Mouse (Mus musculus): ENCODE results near the gene 4930562C15Rik. TPM values are rescaled to one million over a fixed set of nuclear protein-coding genes. Genes with fewer than 3 reads are reported as not detected.

The 4930562C15Rik gene
- polyA plus RNA-seq (2014; fragmentation: Nextera tagmentation; extraction: Ambion mirVana): 1.3 and 1.5 TPM in 2 replicates

- H3K27me3 ChIP-seq (ENCODE audit: control insufficient read depth, insufficient read depth, low read length): no peaks in the 10 kb centered on the region
- H3K36me3 ChIP-seq (ENCODE audit: control insufficient read depth, insufficient read depth, low read length): no peaks in the 10 kb centered on the region
- no peak within 1 kb of the TSS for H3K9ac ChIP-seq (replicated peaks; ENCODE audit: low read depth, low read length)
- ATAC-seq (ENCODE audit: insufficient number of reproducible peaks, insufficient read depth, low FRiP score, low read depth): no peak
- H3K4me1 ChIP-seq (ENCODE audit: control insufficient read depth, insufficient read depth, low read length): no peaks in the 10 kb centered on the region
- WGBS: 88% methylated on average over 3 of the region's 3 CpGs
- H3K27ac ChIP-seq (ENCODE audit: low read length): no peak within 1 kb of the TSS
- no peak within 1 kb of the TSS for H3K4me3 ChIP-seq (ENCODE audit: low read depth, low read length)
- no peaks in the 10 kb centered on the region for H3K9me3 ChIP-seq (ENCODE audit: control insufficient read depth, low read depth, low read length)
- no peak within 1 kb of the TSS for H3K4me2 ChIP-seq (replicated peaks; ENCODE audit: low read depth, low read length)
Observed at GRCm38 (mm10) chr16:4835191-4835590, at the start of gene 4930562C15Rik. Gene 4930562C15Rik (plus strand): TSS chr16:4835416.

- Histone ChIP-seq H3K27ac (ENCODE audit: low read length) (no peak overlapping the region), H3K4me3 (ENCODE audit: low read depth, low read length) (no peak overlapping the region), H3K36me3 (ENCODE audit: control insufficient read depth, insufficient read depth, low read length) (peaks cover 4% of the 10 kb centered on the region; the same call in 1 of the 2 replicates), H3K9me3 (ENCODE audit: control insufficient read depth, low read depth, low read length) (no peaks in the 10 kb centered on the region), H3K9ac (replicated peaks; ENCODE audit: low read depth, low read length) (no peak overlapping the region), H3K4me1 (ENCODE audit: control insufficient read depth, insufficient read depth, low read length) (peaks cover 36% of the 10 kb centered on the region), H3K27me3 (ENCODE audit: control insufficient read depth, insufficient read depth, low read length) (no peaks in the 10 kb centered on the region), H3K4me2 (replicated peaks; ENCODE audit: low read depth, low read length) (no peak overlapping the region)
- ATAC-seq (ENCODE audit: insufficient number of reproducible peaks, insufficient read depth, low FRiP score, low read depth): no peak
- WGBS: 64% methylated on average over 4 of the region's 4 CpGs
Observed at GRCm38 (mm10) chr16:4785706-4786105, 49.5 kb upstream of the 4930562C15Rik start.

DNA sequence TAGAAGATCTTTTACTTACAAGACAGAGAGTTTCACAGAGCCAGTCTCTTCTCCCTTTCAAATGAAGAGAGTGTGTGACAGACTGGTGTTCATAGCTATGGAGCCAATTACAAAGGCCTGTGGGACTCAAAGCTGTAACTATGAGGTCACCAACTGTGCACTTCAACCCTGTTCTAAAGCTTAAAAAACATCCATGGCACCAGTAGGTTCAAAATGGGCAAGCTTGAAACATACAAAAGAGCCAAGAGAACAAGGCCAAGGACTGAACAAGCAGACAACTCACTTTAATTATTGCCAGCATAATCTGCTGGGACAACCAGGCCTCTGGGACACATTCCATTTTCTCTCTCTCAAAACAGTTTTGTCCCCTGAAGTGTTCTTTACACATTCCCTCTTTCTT, 47.0 kb upstream of the 4930562C15Rik start:
- ATAC-seq (ENCODE audit: insufficient number of reproducible peaks, insufficient read depth, low FRiP score, low read depth): no peak
- Histone ChIP-seq H3K36me3 (ENCODE audit: control insufficient read depth, insufficient read depth, low read length) (peaks cover 2% of the 10 kb centered on the region; the same call in 1 of the 2 replicates), H3K9ac (replicated peaks; ENCODE audit: low read depth, low read length) (0 out of 2 replicates have a peak overlapping the region, but pooled peaks have one; percentile 28), H3K4me1 (ENCODE audit: control insufficient read depth, insufficient read depth, low read length) (peaks cover 33% of the 10 kb centered on the region), H3K4me2 (replicated peaks; ENCODE audit: low read depth, low read length) (peak overlapping the region; percentile 88; the same call in 1 of the 2 replicates), H3K4me3 (ENCODE audit: low read depth, low read length) (no peak overlapping the region), H3K27me3 (ENCODE audit: control insufficient read depth, insufficient read depth, low read length) (no peaks in the 10 kb centered on the region), H3K27ac (ENCODE audit: low read length) (no peak overlapping the region), H3K9me3 (ENCODE audit: control insufficient read depth, low read depth, low read length) (no peaks in the 10 kb centered on the region)

DNA sequence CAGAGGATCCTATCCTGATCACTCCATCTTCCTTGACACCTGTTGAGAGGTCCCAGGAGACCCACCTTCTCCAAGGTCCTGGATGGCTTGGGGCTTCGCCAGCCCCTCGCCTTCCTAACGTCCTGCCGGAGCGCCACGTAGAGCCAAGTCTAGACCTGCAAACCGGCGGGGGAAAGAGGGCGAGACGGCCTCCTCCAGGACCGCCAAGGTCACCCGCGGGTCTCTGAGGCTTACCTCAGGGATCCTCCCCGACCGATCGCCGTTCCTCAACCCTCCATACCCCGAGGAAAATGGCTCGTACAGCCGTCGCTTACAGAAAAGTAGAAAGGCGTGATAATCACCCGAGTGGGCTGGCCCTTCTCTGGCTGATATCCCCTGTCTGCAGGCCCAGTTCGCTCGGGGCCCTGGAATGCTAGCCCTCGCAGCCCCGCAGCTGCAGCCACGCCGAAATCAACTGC, 45.9 kb upstream of the 4930562C15Rik start:
- peak overlapping the region; percentile 98 for H3K27ac ChIP-seq (ENCODE audit: low read length)
- peaks cover 27% of the 10 kb centered on the region for H3K4me1 ChIP-seq (ENCODE audit: control insufficient read depth, insufficient read depth, low read length)
- peak; percentile 40 for ATAC-seq (ENCODE audit: insufficient number of reproducible peaks, insufficient read depth, low FRiP score, low read depth)
- H3K4me2 ChIP-seq (replicated peaks; ENCODE audit: low read depth, low read length): peak overlapping the region; percentile 88
- no peaks in the 10 kb centered on the region for H3K36me3 ChIP-seq (ENCODE audit: control insufficient read depth, insufficient read depth, low read length)
- no peaks in the 10 kb centered on the region for H3K9me3 ChIP-seq (ENCODE audit: control insufficient read depth, low read depth, low read length)
- H3K9ac ChIP-seq (replicated peaks; ENCODE audit: low read depth, low read length): peak overlapping the region; percentile 86
- H3K27me3 ChIP-seq (ENCODE audit: control insufficient read depth, insufficient read depth, low read length): no peaks in the 10 kb centered on the region
- WGBS: under 1% methylated on average over 28 of the region's 29 CpGs
- H3K4me3 ChIP-seq (ENCODE audit: low read depth, low read length): peak overlapping the region; percentile 90

GRCm38 (mm10) chr16:4789810-4790559, 45.2 kb upstream of the 4930562C15Rik start, which contains the start of gene Cdip1:
Gene Cdip1 (minus strand): TSS chr16:4790292.
- H3K4me3 ChIP-seq (ENCODE audit: low read depth, low read length): peak within 1 kb of the TSS; percentile 90
- no peaks in the 10 kb centered on the region for H3K27me3 ChIP-seq (ENCODE audit: control insufficient read depth, insufficient read depth, low read length)
- H3K36me3 ChIP-seq (ENCODE audit: control insufficient read depth, insufficient read depth, low read length): no peaks in the 10 kb centered on the region
- H3K4me2 ChIP-seq (replicated peaks; ENCODE audit: low read depth, low read length): peak within 1 kb of the TSS; percentile 88
- no peaks in the 10 kb centered on the region for H3K9me3 ChIP-seq (ENCODE audit: control insufficient read depth, low read depth, low read length)
- 2% methylated on average over 51 of the region's 51 CpGs for WGBS
- H3K27ac ChIP-seq (ENCODE audit: low read length): peak within 1 kb of the TSS; percentile 98
- H3K9ac ChIP-seq (replicated peaks; ENCODE audit: low read depth, low read length): peak within 1 kb of the TSS; percentile 86
- peaks cover 27% of the 10 kb centered on the region for H3K4me1 ChIP-seq (ENCODE audit: control insufficient read depth, insufficient read depth, low read length)
- peak; percentile 96 for ATAC-seq (ENCODE audit: insufficient number of reproducible peaks, insufficient read depth, low FRiP score, low read depth)

DNA sequence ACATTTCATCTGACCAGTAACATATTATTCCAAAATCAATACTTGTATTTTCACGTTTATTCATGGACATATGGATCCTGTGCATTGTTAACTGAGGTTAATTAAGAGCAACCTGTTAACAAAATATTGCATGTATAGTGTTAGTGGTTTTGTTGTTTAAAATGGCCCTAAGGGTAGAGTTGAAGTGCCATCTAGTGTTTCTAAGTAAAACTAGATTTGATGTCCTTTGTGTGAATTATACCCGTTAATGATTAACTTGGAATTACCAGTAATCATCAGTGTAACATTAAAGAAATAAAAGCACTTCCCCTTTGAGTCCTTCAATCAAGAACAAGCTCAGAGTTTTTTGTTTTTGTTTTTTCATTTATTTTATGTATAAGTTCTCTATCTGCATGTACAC, 43.9 kb upstream of the 4930562C15Rik start:
- Histone ChIP-seq H3K27ac (ENCODE audit: low read length) (no peak overlapping the region), H3K4me2 (replicated peaks; ENCODE audit: low read depth, low read length) (no peak overlapping the region), H3K36me3 (ENCODE audit: control insufficient read depth, insufficient read depth, low read length) (no peaks in the 10 kb centered on the region), H3K9ac (replicated peaks; ENCODE audit: low read depth, low read length) (no peak overlapping the region), H3K4me1 (ENCODE audit: control insufficient read depth, insufficient read depth, low read length) (peaks cover 17% of the 10 kb centered on the region), H3K4me3 (ENCODE audit: low read depth, low read length) (no peak overlapping the region), H3K27me3 (ENCODE audit: control insufficient read depth, insufficient read depth, low read length) (no peaks in the 10 kb centered on the region), H3K9me3 (ENCODE audit: control insufficient read depth, low read depth, low read length) (no peaks in the 10 kb centered on the region)
- ATAC-seq (ENCODE audit: insufficient number of reproducible peaks, insufficient read depth, low FRiP score, low read depth): no peak
- WGBS: 66% methylated on average over 2 of the region's 2 CpGs

GRCm38 (mm10) chr16:4796631-4797030, 38.6 kb upstream of the 4930562C15Rik start:
- no peak for ATAC-seq (ENCODE audit: insufficient number of reproducible peaks, insufficient read depth, low FRiP score, low read depth)
- 77% methylated on average over 4 of the region's 4 CpGs for WGBS
- no peaks in the 10 kb centered on the region for H3K36me3 ChIP-seq (ENCODE audit: control insufficient read depth, insufficient read depth, low read length)
- H3K27ac ChIP-seq (ENCODE audit: low read length): no peak overlapping the region
- no peaks in the 10 kb centered on the region for H3K4me1 ChIP-seq (ENCODE audit: control insufficient read depth, insufficient read depth, low read length)
- no peak overlapping the region for H3K9ac ChIP-seq (replicated peaks; ENCODE audit: low read depth, low read length)
- H3K9me3 ChIP-seq (ENCODE audit: control insufficient read depth, low read depth, low read length): no peaks in the 10 kb centered on the region
- H3K27me3 ChIP-seq (ENCODE audit: control insufficient read depth, insufficient read depth, low read length): no peaks in the 10 kb centered on the region
- no peak overlapping the region for H3K4me2 ChIP-seq (replicated peaks; ENCODE audit: low read depth, low read length)
- H3K4me3 ChIP-seq (ENCODE audit: low read depth, low read length): no peak overlapping the region

GRCm38 (mm10) chr16:4818349-4818748, 16.9 kb upstream of the 4930562C15Rik start:
- Histone ChIP-seq H3K9me3 (ENCODE audit: control insufficient read depth, low read depth, low read length) (peaks cover 3% of the 10 kb centered on the region; the same call in 1 of the 2 replicates), H3K27me3 (ENCODE audit: control insufficient read depth, insufficient read depth, low read length) (no peaks in the 10 kb centered on the region), H3K36me3 (ENCODE audit: control insufficient read depth, insufficient read depth, low read length) (no peaks in the 10 kb centered on the region), H3K4me1 (ENCODE audit: control insufficient read depth, insufficient read depth, low read length) (no peaks in the 10 kb centered on the region), H3K4me2 (replicated peaks; ENCODE audit: low read depth, low read length) (no peak overlapping the region), H3K4me3 (ENCODE audit: low read depth, low read length) (no peak overlapping the region), H3K9ac (replicated peaks; ENCODE audit: low read depth, low read length) (no peak overlapping the region), H3K27ac (ENCODE audit: low read length) (no peak overlapping the region)
- ATAC-seq (ENCODE audit: insufficient number of reproducible peaks, insufficient read depth, low FRiP score, low read depth): no peak
- 84% methylated on average over 3 of the region's 3 CpGs for WGBS
